21 mouse cellular contexts compared by ENCODE assay signal in genomic region chr4:101591400-101591799, GRCm38 (mm10). TPM values are rescaled to one million over a fixed set of nuclear protein-coding genes. Genes with fewer than 3 reads are reported as not detected.
A peak's percentile ranks its signal among the peaks of the same experiment; 100 is the strongest.
DNase-seq lines count a peak whose midpoint lies in the region; ATAC-seq and TF ChIP-seq lines count a peak whose summit lies in the region.
"Had no signal": no experiment of that assay in that cellular context is flagged by ENCODE, and none has a peak within 500 bp of the region (broad histone marks: within the 10 kb centered on the region; RNA-seq: fewer than 3 reads in every experiment).

No protein-coding gene starts in this region.

- H3K36me3 ChIP-seq in kidney, adult 2 months (ENCODE audit: control insufficient read depth, insufficient read depth, low read length): no peaks in the 10 kb centered on the region
- no peaks in the 10 kb centered on the region for H3K36me3 ChIP-seq in midbrain, postnatal 0 days (ENCODE audit: insufficient read depth, low read length)
- H3K36me3 ChIP-seq in midbrain, embryonic 16.5 days (ENCODE audit: control insufficient read depth, insufficient read depth, low read length): no peaks in the 10 kb centered on the region
- peaks cover 0 to 2% of the 10 kb centered on the region in 2 experiments; a peak in 1 of 4 replicates for H3K36me3 ChIP-seq in MEL (ENCODE audit: control insufficient read depth in 1 of 2, insufficient read depth in 2 of 2, low read length in 2 of 2)
- no peaks in the 10 kb centered on the region for H3K36me3 ChIP-seq in stomach, postnatal 0 days (ENCODE audit: control insufficient read depth, insufficient read depth, low read length)
- no peaks in the 10 kb centered on the region for H3K36me3 ChIP-seq in limb, embryonic 10.5 days
- H3K36me3 ChIP-seq: embryonic facial prominence, embryonic 15.5 days; forebrain, embryonic 10.5 days; midbrain, embryonic 10.5 days had no signal

- no peak overlapping the region for H3K4me2 ChIP-seq in midbrain, postnatal 0 days (ENCODE audit: low read depth, low read length, poor library complexity, severe bottlenecking)
- H3K4me2 ChIP-seq in midbrain, embryonic 16.5 days (ENCODE audit: low read length): no peak overlapping the region
- no peak overlapping the region for H3K4me2 ChIP-seq in stomach, postnatal 0 days (replicated peaks; ENCODE audit: low read depth)
- H3K4me2 ChIP-seq: embryonic facial prominence, embryonic 15.5 days; hindbrain, embryonic 14.5 days; liver, embryonic 11.5 days had no signal

- H3K9me3 ChIP-seq in midbrain, postnatal 0 days (ENCODE audit: low read length): no peaks in the 10 kb centered on the region
- H3K9me3 ChIP-seq in midbrain, embryonic 16.5 days (replicated peaks; ENCODE audit: control insufficient read depth, low read length, poor library complexity, severe bottlenecking): no peaks in the 10 kb centered on the region; the same call in 1 of the 2 replicates
- H3K9me3 ChIP-seq in MEL (replicated peaks; ENCODE audit: insufficient read depth, low read length): no peaks in the 10 kb centered on the region
- no peaks in the 10 kb centered on the region for H3K9me3 ChIP-seq in stomach, postnatal 0 days (ENCODE audit: control insufficient read depth, low read length)
- H3K9me3 ChIP-seq in limb, embryonic 10.5 days (replicated peaks): no peaks in the 10 kb centered on the region
- H3K9me3 ChIP-seq: embryonic facial prominence, embryonic 15.5 days; forebrain, embryonic 10.5 days; midbrain, embryonic 10.5 days had no signal

- 0 out of 2 replicates have a peak, but pooled peaks have one; percentile 8 for TF ChIP-seq CTCF in kidney, adult 2 months (conservative IDR thresholded peaks at IDR 0.05; ENCODE audit: insufficient read depth, insufficient read length, low read depth, low read length)
- peak; percentile 41 for TF ChIP-seq CTCF in midbrain, postnatal 0 days (IDR thresholded peaks at IDR 0.05)
- peak; percentile 40 to 58 (median 51) for TF ChIP-seq CTCF in MEL (IDR thresholded peaks at IDR 0.05 in 2 of 3, conservative IDR thresholded peaks at IDR 0.05 in 1 of 3; ENCODE audit: control insufficient read depth in 1 of 3, insufficient read depth in 1 of 3, low read depth in 2 of 3, low read length in 3 of 3, poor library complexity in 1 of 3, severe bottlenecking in 1 of 3)
- TF ChIP-seq CTCF in stomach, postnatal 0 days (IDR thresholded peaks at IDR 0.05; ENCODE audit: low read depth): peak; percentile 11; the same call in 1 of the 2 replicates

- H3K27ac ChIP-seq in kidney, adult 2 months (ENCODE audit: insufficient read depth, low read depth, low read length): no peak overlapping the region
- no peak overlapping the region for H3K27ac ChIP-seq in midbrain, postnatal 0 days (ENCODE audit: low read depth, low read length)
- H3K27ac ChIP-seq in midbrain, embryonic 16.5 days (ENCODE audit: low read length): no peak overlapping the region
- no peak overlapping the region for H3K27ac ChIP-seq in MEL (ENCODE audit: control insufficient read depth, low read depth, low read length)
- H3K27ac ChIP-seq in stomach, postnatal 0 days (replicated peaks): no peak overlapping the region
- no peak overlapping the region for H3K27ac ChIP-seq in limb, embryonic 10.5 days
- H3K27ac ChIP-seq: embryonic facial prominence, embryonic 15.5 days; forebrain, embryonic 10.5 days; hindbrain, embryonic 14.5 days; midbrain, embryonic 10.5 days had no signal

- TF ChIP-seq EP300 in MEL (IDR thresholded peaks at IDR 0.05; ENCODE audit: low read depth in 1 of 2, low read length in 2 of 2): no peak
- TF ChIP-seq EP300 in stomach, postnatal 0 days (optimal IDR thresholded peaks at IDR 0.05): no peak

- peak; percentile 48 for TF ChIP-seq RAD21 in MEL (IDR thresholded peaks at IDR 0.05; ENCODE audit: low read depth, low read length)

- no peaks in the 10 kb centered on the region for H3K4me1 ChIP-seq in kidney, adult 2 months (ENCODE audit: control insufficient read depth, insufficient read depth, low read length)
- H3K4me1 ChIP-seq in midbrain, postnatal 0 days (ENCODE audit: insufficient read depth, low read length): 0 out of 2 replicates have a peak, but pooled peaks cover 2% of the 10 kb centered on the region
- no peaks in the 10 kb centered on the region; the same call in 1 of the 2 replicates for H3K4me1 ChIP-seq in midbrain, embryonic 16.5 days (ENCODE audit: control insufficient read depth, insufficient read depth, low read length)
- no peaks in the 10 kb centered on the region for H3K4me1 ChIP-seq in MEL (ENCODE audit: control insufficient read depth in 1 of 2, insufficient read depth in 2 of 2, low read length in 2 of 2)
- H3K4me1 ChIP-seq in stomach, postnatal 0 days (replicated peaks; ENCODE audit: control insufficient read depth, insufficient read depth): no peaks in the 10 kb centered on the region
- H3K4me1 ChIP-seq in limb, embryonic 10.5 days: no peaks in the 10 kb centered on the region
- H3K4me1 ChIP-seq: embryonic facial prominence, embryonic 15.5 days; forebrain, embryonic 10.5 days; midbrain, embryonic 10.5 days had no signal

- DNase-seq in kidney, adult 2 months: no peak
- DNase-seq in kidney, adult 8-10 months: no peak
- DNase-seq in midbrain, postnatal 0 days (ENCODE audit: low spot score): no peak
- DNase-seq in MEL (ENCODE audit: low read depth, low spot score): peak; percentile 35
- no peak for DNase-seq in stomach, postnatal 0 days (ENCODE audit: low spot score)
- no peak for DNase-seq in limb, embryonic 10.5 days (ENCODE audit: low spot score)
- DNase-seq: adrenal gland, postnatal 36 days; cerebellum, adult 9-11 months; embryo, embryonic 11 days; gastrocnemius, postnatal 14 days; heart, postnatal 10 days; kidney, adult 11 months; kidney, postnatal 36 days; lung, postnatal 14 days; right cerebral cortex, postnatal 4 days had no signal

- 87% methylated on average over 1 of the region's 1 CpGs for WGBS in kidney, adult 2 months
- WGBS in midbrain, postnatal 0 days: 88% methylated on average over 1 of the region's 1 CpGs
- WGBS in midbrain, embryonic 16.5 days: 96% methylated on average over 1 of the region's 1 CpGs
- 80% methylated on average over 1 of the region's 1 CpGs for WGBS in stomach, postnatal 0 days
- WGBS in limb, embryonic 10.5 days: 85% methylated on average over 1 of the region's 1 CpGs

- no peak overlapping the region for H3K9ac ChIP-seq in midbrain, postnatal 0 days (replicated peaks; ENCODE audit: low read length, poor library complexity, severe bottlenecking)
- H3K9ac ChIP-seq in midbrain, embryonic 16.5 days (ENCODE audit: low read depth, low read length): no peak overlapping the region
- no peak overlapping the region for H3K9ac ChIP-seq in MEL (ENCODE audit: control insufficient read depth, low read depth, low read length, poor library complexity, severe bottlenecking)
- H3K9ac ChIP-seq in stomach, postnatal 0 days (ENCODE audit: low read length): no peak overlapping the region
- H3K9ac ChIP-seq: embryonic facial prominence, embryonic 15.5 days; hindbrain, embryonic 14.5 days had no signal

- no peak for ATAC-seq in midbrain, postnatal 0 days (ENCODE audit: low FRiP score)
- no peak for ATAC-seq in midbrain, embryonic 16.5 days
- ATAC-seq in stomach, postnatal 0 days (ENCODE audit: low FRiP score, low TSS enrichment): no peak

- TF ChIP-seq POLR2A in kidney, adult 2 months (IDR thresholded peaks at IDR 0.05; ENCODE audit: low read depth, low read length): no peak
- TF ChIP-seq POLR2A in MEL (IDR thresholded peaks at IDR 0.05; ENCODE audit: control insufficient read depth in 1 of 2, insufficient read depth in 1 of 2, low read depth in 1 of 2, low read length in 2 of 2, poor library complexity in 1 of 2): no peak

- H3K4me3 ChIP-seq in kidney, adult 2 months (ENCODE audit: insufficient read depth, low read depth, low read length): no peak overlapping the region
- H3K4me3 ChIP-seq in midbrain, postnatal 0 days (ENCODE audit: low read depth, low read length): no peak overlapping the region
- no peak overlapping the region for H3K4me3 ChIP-seq in midbrain, embryonic 16.5 days (ENCODE audit: low read depth, low read length)
- H3K4me3 ChIP-seq in MEL (ENCODE audit: control insufficient read depth in 1 of 2, insufficient read depth in 1 of 2, low read depth in 2 of 2, low read length in 2 of 2): no peak overlapping the region
- no peak overlapping the region for H3K4me3 ChIP-seq in stomach, postnatal 0 days (ENCODE audit: low read depth, low read length)
- H3K4me3 ChIP-seq in limb, embryonic 10.5 days: no peak overlapping the region
- H3K4me3 ChIP-seq: embryonic facial prominence, embryonic 15.5 days; forebrain, embryonic 10.5 days; midbrain, embryonic 10.5 days had no signal

- no peaks in the 10 kb centered on the region for H3K79me2 ChIP-seq in MEL (ENCODE audit: control insufficient read depth, insufficient read depth, low read length, poor library complexity)

- no peaks in the 10 kb centered on the region for H3K27me3 ChIP-seq in kidney, adult 2 months (replicated peaks; ENCODE audit: control insufficient read depth, insufficient read depth, low read length)
- H3K27me3 ChIP-seq in midbrain, postnatal 0 days (ENCODE audit: insufficient read depth, low read length): no peaks in the 10 kb centered on the region
- H3K27me3 ChIP-seq in midbrain, embryonic 16.5 days (ENCODE audit: control insufficient read depth, insufficient read depth, low read depth, low read length): no peaks in the 10 kb centered on the region
- no peaks in the 10 kb centered on the region for H3K27me3 ChIP-seq in MEL (ENCODE audit: control insufficient read depth in 1 of 2, insufficient read depth in 2 of 2, low read length in 2 of 2)
- no peaks in the 10 kb centered on the region for H3K27me3 ChIP-seq in stomach, postnatal 0 days (ENCODE audit: control insufficient read depth, insufficient read depth, low read length)
- no peaks in the 10 kb centered on the region for H3K27me3 ChIP-seq in limb, embryonic 10.5 days (ENCODE audit: low read depth, poor library complexity, severe bottlenecking)
- H3K27me3 ChIP-seq: embryonic facial prominence, embryonic 15.5 days had no signal

TF ChIP-seq in MEL, 35 proteins besides CTCF, POLR2A, EP300 and RAD21 (continues in another document):
- no peak for TF ChIP-seq MYC (IDR thresholded peaks at IDR 0.05; ENCODE audit: low read depth, low read length)
- TF ChIP-seq ZC3H11A (IDR thresholded peaks at IDR 0.05; ENCODE audit: low read depth, low read length): 0 out of 2 replicates have a peak, but pooled peaks have one; percentile 5
- no peak for TF ChIP-seq MYB (IDR thresholded peaks at IDR 0.05; ENCODE audit: low read depth, low read length)

RNA-seq across cellular contexts. Expression of gene Leprot, which starts 56.1 kb away (rescaled TPM):
- polyA plus RNA-seq in kidney, adult 2 months (2012; rRNA removed): 61.8 and 71.7 TPM in 2 replicates
- 60.2 and 75.0 TPM in 2 replicates for total RNA-seq in midbrain, postnatal 0 days (2014; rRNA removed)
- 90.3 and 92.8 TPM in 2 replicates for polyA plus RNA-seq in midbrain, postnatal 0 days (2015; fragmentation: Nextera tagmentation; extraction: Ambion mirVana)
- polyA plus RNA-seq in midbrain, embryonic 16.5 days (2015; fragmentation: Nextera tagmentation; extraction: Ambion mirVana): 108 and 111 TPM in 2 replicates
- total RNA-seq in MEL (2012; rRNA removed): 39.6 and 51.7 TPM in 2 replicates
- polyA plus RNA-seq in MEL (2012; ENCODE audit: insufficient read depth in 1 of 2, insufficient read length in 2 of 2, low read depth in 1 of 2, low replicate concordance in 2 of 2, missing spikeins in 1 of 2): 10 to 100 TPM in 1 of 2 experiments, not detected in 1; 51.5 TPM
- polyA plus RNA-seq in stomach, postnatal 0 days (2015; fragmentation: Nextera tagmentation; extraction: Ambion mirVana): 87.9 and 89.5 TPM in 2 replicates
- polyA plus RNA-seq in limb, embryonic 10.5 days (2016; fragmentation: Nextera tagmentation; extraction: Ambion mirVana): 54.6 and 64.8 TPM in 2 replicates
